In the genomic region with DNA sequence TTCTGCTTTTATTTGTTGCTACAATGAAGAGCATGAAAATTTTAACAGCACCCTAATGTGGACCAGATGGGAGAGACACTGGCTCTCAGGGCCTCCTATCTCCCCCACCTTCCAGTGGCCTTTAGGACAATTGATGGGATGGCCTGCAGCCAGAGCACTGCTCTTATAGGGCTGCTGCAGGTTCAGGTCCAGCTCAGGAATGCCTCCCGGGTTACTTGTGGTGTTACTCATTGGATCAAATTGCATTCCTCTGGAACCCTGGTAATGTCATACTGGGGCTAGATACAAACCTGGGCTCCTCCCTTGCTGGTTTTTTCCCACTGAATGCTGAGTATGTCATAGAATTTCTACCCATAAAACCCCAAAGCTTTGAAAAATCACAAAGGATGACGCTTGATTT, we compare ENCODE assay signal across 27 mouse cellular contexts. TPM values are rescaled to one million over a fixed set of nuclear protein-coding genes. Genes with fewer than 3 reads are reported as not detected.
A peak's percentile ranks its signal among the peaks of the same experiment; 100 is the strongest.
DNase-seq lines count a peak whose midpoint lies in the region; ATAC-seq and TF ChIP-seq lines count a peak whose summit lies in the region.
"Had no signal": no experiment of that assay in that cellular context is flagged by ENCODE, and none has a peak within 500 bp of the region (broad histone marks: within the 10 kb centered on the region; RNA-seq: fewer than 3 reads in every experiment).

No protein-coding gene starts in this region.

- no peak for TF ChIP-seq CTCF in embryonic fibroblast, embryonic 13.5 days (IDR thresholded peaks at IDR 0.05; ENCODE audit: borderline replicate concordance, insufficient read depth, low read length)

- peaks cover 32% of the 10 kb centered on the region for H3K4me1 ChIP-seq in embryonic facial prominence, embryonic 13.5 days
- H3K4me1 ChIP-seq in embryonic facial prominence, embryonic 10.5 days, result peaks cover 31% of the 10 kb centered on the region
- peaks cover 5% of the 10 kb centered on the region; the same call in 1 of the 2 replicates for H3K4me1 ChIP-seq in embryonic fibroblast, embryonic 13.5 days (ENCODE audit: control insufficient read depth, insufficient read depth, low read length)
- H3K4me1 ChIP-seq in midbrain, embryonic 11.5 days (ENCODE audit: control insufficient read depth, insufficient read depth, low read length), result peaks cover 5% of the 10 kb centered on the region
- H3K4me1 ChIP-seq: heart, embryonic 10.5 days had no signal

- H3K4me3 ChIP-seq in embryonic facial prominence, embryonic 13.5 days, result no peak overlapping the region
- no peak overlapping the region for H3K4me3 ChIP-seq in embryonic facial prominence, embryonic 10.5 days
- H3K4me3 ChIP-seq in embryonic fibroblast, embryonic 13.5 days (ENCODE audit: insufficient read depth, low read length), result no peak overlapping the region
- no peak overlapping the region for H3K4me3 ChIP-seq in midbrain, embryonic 11.5 days (ENCODE audit: low read depth, low read length)
- H3K4me3 ChIP-seq: embryonic facial prominence, embryonic 12.5 days; forebrain, embryonic 12.5 days; heart, adult 2 months; heart, embryonic 10.5 days; heart, embryonic 13.5 days had no signal

- no peak for DNase-seq in embryonic facial prominence, embryonic 10.5 days (ENCODE audit: low spot score)
- DNase-seq in NIH3T3 (ENCODE audit: low read depth), result peak; percentile 29
- no peak for DNase-seq in midbrain, embryonic 11.5 days (ENCODE audit: low spot score, missing footprints)
- DNase-seq in left cerebral cortex, adult 8-10 months (ENCODE audit: low spot score in 2 of 2), result no peak
- DNase-seq in T-cell, adult 2 months (ENCODE audit: low spot score), result no peak
- DNase-seq: adrenal gland, adult 8-10 months; adrenal gland, postnatal 25 days; cerebellum, adult 11-12 months; cerebellum, adult 9-10 months; cerebellum, postnatal 14 days; gastrocnemius, postnatal 10 days; gastrocnemius, postnatal 36 days; heart, adult 2 months; heart, postnatal 14 days; heart, postnatal 4 days had no signal

- H3K9ac ChIP-seq in embryonic facial prominence, embryonic 13.5 days, result no peak overlapping the region
- H3K9ac ChIP-seq in midbrain, embryonic 11.5 days (ENCODE audit: low read length), result no peak overlapping the region
- H3K9ac ChIP-seq: embryonic facial prominence, embryonic 12.5 days; forebrain, embryonic 12.5 days; heart, embryonic 13.5 days; hindbrain, embryonic 14.5 days had no signal

- no peaks in the 10 kb centered on the region for H3K27me3 ChIP-seq in embryonic facial prominence, embryonic 13.5 days
- H3K27me3 ChIP-seq in embryonic facial prominence, embryonic 10.5 days (replicated peaks; ENCODE audit: low read depth, poor library complexity, severe bottlenecking), result no peaks in the 10 kb centered on the region; the same call in 1 of the 2 replicates
- no peaks in the 10 kb centered on the region for H3K27me3 ChIP-seq in midbrain, embryonic 11.5 days (ENCODE audit: control insufficient read depth, insufficient read depth, low read length)
- H3K27me3 ChIP-seq: embryonic facial prominence, embryonic 12.5 days; forebrain, embryonic 12.5 days had no signal

- H3K4me2 ChIP-seq in embryonic facial prominence, embryonic 13.5 days, result no peak overlapping the region
- no peak overlapping the region for H3K4me2 ChIP-seq in midbrain, embryonic 11.5 days
- H3K4me2 ChIP-seq: embryonic facial prominence, embryonic 12.5 days; forebrain, embryonic 12.5 days; heart, embryonic 13.5 days; hindbrain, embryonic 14.5 days had no signal

- H3K36me3 ChIP-seq in embryonic facial prominence, embryonic 13.5 days, result no peaks in the 10 kb centered on the region
- H3K36me3 ChIP-seq in embryonic facial prominence, embryonic 10.5 days (replicated peaks), result no peaks in the 10 kb centered on the region
- no peaks in the 10 kb centered on the region for H3K36me3 ChIP-seq in midbrain, embryonic 11.5 days (ENCODE audit: control insufficient read depth, insufficient read depth, low read length)
- H3K36me3 ChIP-seq: embryonic facial prominence, embryonic 12.5 days; forebrain, embryonic 12.5 days; heart, embryonic 10.5 days; heart, embryonic 13.5 days had no signal

- TF ChIP-seq POLR2A in embryonic fibroblast, embryonic 13.5 days (IDR thresholded peaks at IDR 0.05; ENCODE audit: low read depth, low read length), result no peak

- H3K27ac ChIP-seq in embryonic facial prominence, embryonic 13.5 days, result 0 out of 2 replicates have a peak overlapping the region, but pooled peaks have one; percentile 29
- no peak overlapping the region for H3K27ac ChIP-seq in embryonic facial prominence, embryonic 10.5 days (replicated peaks)
- H3K27ac ChIP-seq in embryonic fibroblast, embryonic 13.5 days (ENCODE audit: insufficient read depth, low read length), result 0 out of 2 replicates have a peak overlapping the region, but pooled peaks have one; percentile 9
- H3K27ac ChIP-seq in midbrain, embryonic 11.5 days (ENCODE audit: low read depth, low read length), result no peak overlapping the region
- H3K27ac ChIP-seq: embryonic facial prominence, embryonic 12.5 days; forebrain, embryonic 12.5 days; heart, adult 2 months; heart, embryonic 10.5 days; heart, embryonic 13.5 days; hindbrain, embryonic 14.5 days; hindbrain, postnatal 0 days had no signal

- 45% methylated on average over 2 of the region's 2 CpGs for WGBS in embryonic facial prominence, embryonic 13.5 days
- 66% methylated on average over 2 of the region's 2 CpGs for WGBS in embryonic facial prominence, embryonic 10.5 days
- 80% methylated on average over 2 of the region's 2 CpGs for WGBS in midbrain, embryonic 11.5 days

- no peak for ATAC-seq in embryonic facial prominence, embryonic 13.5 days (ENCODE audit: insufficient number of reproducible peaks, insufficient read depth, low FRiP score, low TSS enrichment, low read depth)
- ATAC-seq in midbrain, embryonic 11.5 days (ENCODE audit: low FRiP score), result no peak
- ATAC-seq: activated CD4-positive, CD25-positive, alpha-beta regulatory T cell, adult 4 months; forebrain, embryonic 16.5 days; hindbrain, postnatal 0 days; inflammation-experienced regulatory T-cells, adult 6 months; intestine, embryonic 16.5 days had no signal

- H3K9me3 ChIP-seq in embryonic facial prominence, embryonic 13.5 days, result no peaks in the 10 kb centered on the region
- no peaks in the 10 kb centered on the region for H3K9me3 ChIP-seq in embryonic facial prominence, embryonic 10.5 days
- H3K9me3 ChIP-seq in midbrain, embryonic 11.5 days (ENCODE audit: control insufficient read depth, low read length), result no peaks in the 10 kb centered on the region
- H3K9me3 ChIP-seq: embryonic facial prominence, embryonic 12.5 days; heart, embryonic 10.5 days; heart, embryonic 13.5 days had no signal

RNA-seq across cellular contexts. Expression of a gene that starts 54.4 kb away (rescaled TPM):
- 4.3 TPM in 2 replicates for polyA plus RNA-seq in embryonic facial prominence, embryonic 13.5 days (2015; fragmentation: Nextera tagmentation; extraction: Ambion mirVana)
- polyA plus RNA-seq in embryonic facial prominence, embryonic 10.5 days (2016; fragmentation: Nextera tagmentation; extraction: Ambion mirVana), result 2.6 and 3.2 TPM in 2 replicates
- polyA plus RNA-seq in embryonic fibroblast, embryonic 13.5 days (2011; ENCODE audit: insufficient read length, low read depth, missing spikeins), result 6.4 and 8.5 TPM in 2 replicates
- polyA plus RNA-seq in midbrain, embryonic 11.5 days (2014; fragmentation: Nextera tagmentation; extraction: Ambion mirVana), result 1.9 and 2.5 TPM in 2 replicates
- 10 to 100 TPM; 51.6 to 64.6 (median 61.5) TPM for total RNA-seq in left cerebral cortex, adult 8-10 months (2022)

Comparison
In these comparisons a context has a peak if more than half of its experiments do, and no peak if none do; other contexts are left out.
1. H3K27ac ChIP-seq: peak in embryonic facial prominence, embryonic 13.5 days (single experiment) and embryonic fibroblast, embryonic 13.5 days (single experiment); none in embryonic facial prominence, embryonic 10.5 days (single experiment) and midbrain, embryonic 11.5 days (single experiment).